Mouse (Mus musculus) CD4-positive, CD25-positive, alpha-beta regulatory T cell, adult 9 weeks (primary cell): ENCODE measurements around the gene Spred2. TPM values are rescaled to one million over a fixed set of nuclear protein-coding genes. Genes with fewer than 3 reads are reported as not detected.

Source experiments
- polyA plus RNA-seq: library from polyadenylated mRNA; unstranded; fragments of 100-300 nt; shearing (Covaris generic); gene quantifications from one replicate; pipeline ENCODE4 v1.2.1, GENCODE M21; 2017

Spred2 gene
- 3.1 TPM for polyA plus RNA-seq

DNA sequence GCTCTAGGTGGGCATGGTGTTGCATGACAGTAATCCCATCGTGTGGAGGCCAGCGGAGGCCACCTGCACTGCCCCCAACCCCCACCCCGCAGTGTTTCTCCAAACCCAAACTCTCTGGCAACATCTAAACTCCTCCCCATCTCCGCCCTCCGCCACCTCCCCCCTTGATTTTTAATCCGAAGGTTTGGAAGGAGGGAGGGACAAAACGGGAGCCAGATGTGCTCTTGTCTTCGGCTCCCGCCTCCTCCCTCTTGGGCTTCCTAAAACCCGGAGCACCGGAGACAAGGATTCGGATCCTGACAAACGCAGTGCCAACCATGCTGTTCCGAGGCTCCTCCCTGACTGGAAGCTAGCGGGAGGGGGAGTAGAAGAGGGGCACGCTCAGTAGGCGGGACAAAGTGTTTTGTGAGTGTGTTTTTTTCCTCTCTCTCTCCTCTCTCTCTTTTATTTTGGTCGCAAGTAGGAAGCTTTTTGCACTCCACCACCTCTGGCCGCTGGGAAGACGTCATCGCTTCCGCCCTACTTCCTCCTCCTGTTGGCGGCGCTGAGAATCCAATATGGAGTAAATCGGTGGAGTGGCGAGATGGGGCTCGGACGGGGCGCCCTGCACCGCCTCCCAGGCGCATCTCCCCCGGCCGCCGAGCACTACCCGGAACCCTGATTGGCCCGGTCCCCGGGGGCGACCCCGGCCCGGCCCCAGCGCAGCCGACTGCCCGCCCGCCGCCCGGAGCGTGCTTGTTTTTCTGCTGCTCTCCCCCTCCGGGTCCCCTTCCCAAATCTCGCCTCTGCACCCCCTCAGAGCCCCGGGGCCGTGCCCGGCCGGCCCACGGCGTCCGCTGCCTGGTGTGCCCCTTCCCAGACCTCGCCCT, at the start of gene Spred2:
TSS of gene Spred2 (plus strand) at position 488 of the 869 bp plus-strand sequence.

Other genes starting within 250 kb of the Spred2 start
- 219 TPM for gene Actr2, start 188.5 kb downstream of the Spred2 start, polyA plus RNA-seq